Mouse (Mus musculus): ENCODE results near the gene Mbd6. TPM values are rescaled to one million over a fixed set of nuclear protein-coding genes. Genes with fewer than 3 reads are reported as not detected.

Gene Mbd6
- polyA plus RNA-seq, 1 experiment from 2014 or later: 19.5 TPM

DNA sequence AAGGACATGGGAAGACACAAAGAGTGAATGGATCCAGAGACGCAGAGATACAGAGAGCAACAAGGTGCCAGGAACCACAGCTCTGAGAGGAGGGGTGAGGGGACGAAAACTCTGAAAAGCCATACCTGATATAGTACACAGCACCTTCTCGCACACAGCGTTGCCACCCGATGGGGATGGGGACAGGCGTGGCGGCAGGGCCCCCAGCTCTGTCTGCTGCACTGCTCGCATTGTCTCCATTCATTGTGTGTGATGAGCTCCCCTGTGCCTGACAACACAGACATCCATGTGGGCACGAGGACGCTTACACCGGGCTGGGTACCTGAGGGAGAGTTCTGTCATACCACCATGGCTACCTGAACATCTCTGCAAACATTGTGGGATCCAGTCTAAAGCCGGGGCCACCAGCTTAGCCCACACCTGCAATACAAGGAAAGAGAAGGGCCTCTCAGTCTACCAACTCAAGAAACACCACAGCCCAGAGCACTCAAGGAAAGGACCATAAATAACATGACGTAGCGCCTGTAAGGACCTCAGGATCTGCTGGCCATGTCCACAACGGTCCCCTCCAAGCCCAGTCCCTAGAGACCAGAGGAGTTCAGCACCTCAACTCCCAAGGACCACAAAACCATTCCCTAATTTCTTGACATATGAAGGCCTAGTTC lies 1.4 kb downstream of the Mbd6 start:
- H3K4me3 ChIP-seq (ENCODE audit: inconsistent target): peak overlapping the region; percentile 82
- H3K27ac ChIP-seq: peak overlapping the region; percentile 92
- H3K79me2 ChIP-seq (ENCODE audit: inconsistent target): peaks cover 63% of the 10 kb centered on the region
- 52% methylated on average over 13 of the region's 15 CpGs for WGBS (ENCODE audit: missing documents)
- peaks cover 34% of the 10 kb centered on the region for H3K36me3 ChIP-seq (ENCODE audit: inconsistent target)

- Histone ChIP-seq H3K4me3 (ENCODE audit: inconsistent target) (no peak overlapping the region; the same call in 1 of the 2 replicates), H3K79me2 (ENCODE audit: inconsistent target) (peaks cover 56% of the 10 kb centered on the region), H3K36me3 (ENCODE audit: inconsistent target) (peaks cover 40% of the 10 kb centered on the region), H3K27ac (peak overlapping the region; percentile 92; the same call in 1 of the 2 replicates)
- WGBS (ENCODE audit: missing documents): 51% methylated on average over 7 of the region's 7 CpGs
These were observed 2.1 kb downstream of the Mbd6 start for GRCm38 (mm10) chr10:127286730-127287129.

- peaks cover 50% of the 10 kb centered on the region for H3K79me2 ChIP-seq (ENCODE audit: inconsistent target)
- H3K27ac ChIP-seq: no peak overlapping the region
- no peak overlapping the region for H3K4me3 ChIP-seq (ENCODE audit: inconsistent target)
- WGBS (ENCODE audit: missing documents): 80% methylated on average over 6 of the region's 7 CpGs
- peaks cover 46% of the 10 kb centered on the region for H3K36me3 ChIP-seq (ENCODE audit: inconsistent target)
These were observed 2.6 kb downstream of the Mbd6 start for GRCm38 (mm10) chr10:127286194-127286593.

- Histone ChIP-seq H3K4me3 (ENCODE audit: inconsistent target) (no peak overlapping the region), H3K27ac (no peak overlapping the region), H3K36me3 (ENCODE audit: inconsistent target) (peaks cover 47% of the 10 kb centered on the region), H3K79me2 (ENCODE audit: inconsistent target) (peaks cover 45% of the 10 kb centered on the region)
- WGBS (ENCODE audit: missing documents): 93% methylated on average over 12 of the region's 13 CpGs
These were observed 3.2 kb downstream of the Mbd6 start for GRCm38 (mm10) chr10:127285644-127286043.

- Histone ChIP-seq H3K79me2 (ENCODE audit: inconsistent target) (peaks cover 45% of the 10 kb centered on the region), H3K36me3 (ENCODE audit: inconsistent target) (peaks cover 47% of the 10 kb centered on the region), H3K4me3 (ENCODE audit: inconsistent target) (no peak overlapping the region), H3K27ac (no peak overlapping the region)
- WGBS (ENCODE audit: missing documents): 94% methylated on average over 11 of the region's 11 CpGs
These were observed 3.9 kb downstream of the Mbd6 start for GRCm38 (mm10) chr10:127284724-127285500.

- no peak overlapping the region for H3K27ac ChIP-seq
- H3K4me3 ChIP-seq (ENCODE audit: inconsistent target): no peak overlapping the region
- peaks cover 45% of the 10 kb centered on the region for H3K79me2 ChIP-seq (ENCODE audit: inconsistent target)
- WGBS (ENCODE audit: missing documents): 95% methylated on average over 7 of the region's 7 CpGs
- H3K36me3 ChIP-seq (ENCODE audit: inconsistent target): peaks cover 50% of the 10 kb centered on the region
These were observed 4.7 kb downstream of the Mbd6 start for GRCm38 (mm10) chr10:127284105-127284622.

GRCm38 (mm10) chr10:127282620-127283215 lies 6.1 kb downstream of the Mbd6 start:
- Histone ChIP-seq H3K79me2 (ENCODE audit: inconsistent target) (peaks cover 40% of the 10 kb centered on the region), H3K27ac (no peak overlapping the region), H3K4me3 (ENCODE audit: inconsistent target) (no peak overlapping the region), H3K36me3 (ENCODE audit: inconsistent target) (peaks cover 62% of the 10 kb centered on the region)
- WGBS (ENCODE audit: missing documents): 92% methylated on average over 13 of the region's 13 CpGs

DNA sequence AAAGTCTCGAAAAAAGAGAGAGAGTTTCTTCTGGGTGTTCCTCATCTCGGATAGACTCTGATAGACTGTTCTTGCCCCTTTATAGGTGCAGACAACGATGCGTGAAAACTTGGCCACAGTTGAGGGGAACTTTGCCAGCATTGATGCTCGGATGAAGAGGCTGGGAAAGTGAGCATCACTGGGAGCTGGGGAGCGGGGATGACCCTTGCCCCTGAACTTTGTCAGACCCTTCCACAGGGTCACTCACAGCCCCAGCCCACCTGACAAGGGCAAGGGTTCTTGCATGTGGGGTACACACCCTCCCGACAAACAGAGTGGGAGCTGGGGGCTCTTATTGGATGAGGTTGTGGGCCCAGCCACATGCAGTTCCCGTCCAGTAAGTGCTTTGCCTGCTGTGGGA lies 7.5 kb downstream of the Mbd6 start:
- Histone ChIP-seq H3K36me3 (ENCODE audit: inconsistent target) (peaks cover 68% of the 10 kb centered on the region), H3K79me2 (ENCODE audit: inconsistent target) (peaks cover 26% of the 10 kb centered on the region), H3K4me3 (ENCODE audit: inconsistent target) (no peak overlapping the region), H3K27ac (no peak overlapping the region)
- 96% methylated on average over 8 of the region's 8 CpGs for WGBS (ENCODE audit: missing documents)

- WGBS (ENCODE audit: missing documents): no CpG with 5 or more reads among the region's 2 CpGs
- H3K27ac ChIP-seq: no peak overlapping the region
- peaks cover 77% of the 10 kb centered on the region for H3K36me3 ChIP-seq (ENCODE audit: inconsistent target)
- no peak overlapping the region for H3K4me3 ChIP-seq (ENCODE audit: inconsistent target)
- peaks cover 10% of the 10 kb centered on the region; the same call in 1 of the 2 replicates for H3K79me2 ChIP-seq (ENCODE audit: inconsistent target)
These were observed 9.1 kb downstream of the Mbd6 start for GRCm38 (mm10) chr10:127279730-127280129.

DNA sequence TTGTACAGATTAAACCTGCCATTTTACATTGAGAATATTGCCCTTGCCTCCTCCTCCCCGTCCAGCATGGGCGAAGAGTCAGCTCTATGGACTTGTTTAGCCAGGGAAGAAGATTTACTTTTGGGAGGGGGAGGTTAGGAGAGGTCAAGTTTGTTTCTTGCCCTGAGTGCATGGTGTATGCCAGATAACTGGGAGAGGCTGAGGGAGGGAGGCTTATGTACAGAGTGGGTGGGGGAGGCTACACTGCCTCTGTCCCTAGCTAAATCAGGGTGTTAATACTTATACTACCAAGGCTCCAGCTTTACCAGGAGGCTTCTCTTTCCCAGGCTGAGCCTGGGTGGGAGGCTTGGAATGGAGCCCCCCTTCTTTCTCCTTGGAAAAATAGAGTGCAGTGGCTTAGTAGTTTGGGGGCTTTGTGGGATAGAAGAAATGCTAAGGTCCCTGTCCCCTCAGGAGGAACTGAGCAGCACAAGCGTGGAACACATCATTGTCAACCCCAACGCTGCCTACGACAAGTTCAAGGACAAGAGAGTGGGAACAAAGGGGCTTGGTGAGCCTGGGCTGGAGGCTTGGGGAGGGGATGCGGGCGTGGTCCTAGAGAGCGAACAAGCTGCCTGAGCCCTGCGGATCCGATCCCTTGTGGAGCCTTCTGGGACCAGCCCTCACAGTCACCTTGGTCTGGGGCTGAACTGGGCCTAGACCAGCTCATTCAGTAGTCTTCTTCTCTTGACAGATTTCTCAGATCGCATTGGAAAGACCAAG lies 14.4 kb downstream of the Mbd6 start:
- no peak overlapping the region for H3K4me3 ChIP-seq (ENCODE audit: inconsistent target)
- H3K79me2 ChIP-seq (ENCODE audit: inconsistent target): peaks cover 25% of the 10 kb centered on the region; the same call in 1 of the 2 replicates
- 95% methylated on average over 11 of the region's 11 CpGs for whole genome bisulfite sequencing (ENCODE audit: missing documents)
- H3K36me3 ChIP-seq (ENCODE audit: inconsistent target): peaks cover 94% of the 10 kb centered on the region
- H3K27ac ChIP-seq: no peak overlapping the region

- no peak overlapping the region for H3K27ac ChIP-seq
- H3K36me3 ChIP-seq (ENCODE audit: inconsistent target): peaks cover 93% of the 10 kb centered on the region
- peaks cover 46% of the 10 kb centered on the region for H3K79me2 ChIP-seq (ENCODE audit: inconsistent target)
- no peak overlapping the region for H3K4me3 ChIP-seq (ENCODE audit: inconsistent target)
- 98% methylated on average over 5 of the region's 5 CpGs for WGBS (ENCODE audit: missing documents)
These were observed 16.4 kb downstream of the Mbd6 start for GRCm38 (mm10) chr10:127272371-127272770.

DNA sequence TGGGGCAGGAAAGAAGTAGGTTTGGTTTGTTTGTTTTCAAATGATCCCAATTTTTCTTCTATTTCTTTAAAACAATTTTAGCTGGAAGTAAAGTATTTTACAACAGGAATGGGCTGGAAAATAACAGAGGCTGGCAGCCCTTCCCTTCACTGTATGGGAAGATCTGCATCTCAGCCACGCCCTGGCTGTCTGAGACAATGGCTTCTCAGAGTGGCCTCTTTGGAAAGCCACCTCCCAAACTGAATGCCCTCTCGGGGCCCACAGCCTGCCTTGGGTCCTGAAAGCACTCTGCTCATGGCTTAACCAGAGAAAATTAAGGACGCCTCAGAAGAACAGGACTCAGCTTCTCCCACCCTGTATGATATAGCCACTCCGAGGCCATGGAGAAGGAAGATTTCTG lies 18.9 kb downstream of the Mbd6 start:
- H3K4me3 ChIP-seq (ENCODE audit: inconsistent target): no peak overlapping the region
- H3K79me2 ChIP-seq (ENCODE audit: inconsistent target): peaks cover 55% of the 10 kb centered on the region
- 85% methylated on average over 3 of the region's 4 CpGs for WGBS (ENCODE audit: missing documents)
- no peak overlapping the region for H3K27ac ChIP-seq
- H3K36me3 ChIP-seq (ENCODE audit: inconsistent target): peaks cover 69% of the 10 kb centered on the region

GRCm38 (mm10) chr10:127269036-127269435 lies 19.8 kb downstream of the Mbd6 start:
- 92% methylated on average over 12 of the region's 12 CpGs for WGBS (ENCODE audit: missing documents)
- peaks cover 60% of the 10 kb centered on the region for H3K36me3 ChIP-seq (ENCODE audit: inconsistent target)
- peaks cover 55% of the 10 kb centered on the region for H3K79me2 ChIP-seq (ENCODE audit: inconsistent target)
- no peak overlapping the region for H3K27ac ChIP-seq
- no peak overlapping the region for H3K4me3 ChIP-seq (ENCODE audit: inconsistent target)

DNA sequence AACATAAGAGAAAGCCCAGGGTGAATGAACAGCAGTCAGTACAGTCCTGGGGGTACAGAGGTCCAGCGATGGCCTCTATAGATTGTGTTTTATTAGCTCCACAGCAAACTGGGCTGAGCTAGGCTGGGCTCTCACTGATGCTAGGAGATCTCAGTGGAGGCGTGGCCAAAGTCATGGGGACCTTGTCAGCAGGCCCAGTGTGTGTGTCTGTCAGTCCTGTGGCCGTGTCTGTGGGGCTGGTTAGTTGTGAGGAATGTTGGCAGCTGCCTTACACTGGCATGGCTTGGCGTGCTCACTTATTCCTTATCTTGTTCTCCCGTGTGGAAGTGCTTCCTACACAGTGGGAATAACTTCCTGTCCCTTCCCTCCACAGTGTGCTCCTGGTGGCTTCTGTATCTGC lies 20.4 kb downstream of the Mbd6 start:
- WGBS (ENCODE audit: missing documents): 98% methylated on average over 5 of the region's 5 CpGs
- Histone ChIP-seq H3K36me3 (ENCODE audit: inconsistent target) (peaks cover 54% of the 10 kb centered on the region), H3K79me2 (ENCODE audit: inconsistent target) (peaks cover 55% of the 10 kb centered on the region), H3K27ac (no peak overlapping the region), H3K4me3 (ENCODE audit: inconsistent target) (no peak overlapping the region)
